Mouse (Mus musculus) liver, adult 2 months (tissue): ENCODE results near the gene Stk32b. TPM values are rescaled to one million over a fixed set of nuclear protein-coding genes. Genes with fewer than 3 reads are reported as not detected.
A peak's percentile ranks its signal among the peaks of the same experiment; 100 is the strongest.

Experiments used
- DNase-seq: peaks from one replicate; pipeline ENCODE4 v3.0.0-alpha.2; 2011; ENCODE audit warnings: low read depth, low spot score; ENCODE audit errors: extremely low read depth
- H3K27ac ChIP-seq: fragments of 200-500 bp; replicated peaks from 2 replicates; pipeline ENCODE4 v1.5.1; 2012; ENCODE audit warnings: low read depth, mild to moderate bottlenecking, control low read depth, inconsistent platforms, low read length; ENCODE audit not compliant: insufficient read depth
- H3K27me3 ChIP-seq: fragments of 200-500 bp; 2 replicates; pipeline ENCODE4 v1.6.1; 2012; ENCODE audit warnings: mild to moderate bottlenecking, moderate library complexity, low read length, inconsistent platforms; ENCODE audit not compliant: control insufficient read depth, insufficient read depth
- H3K36me3 ChIP-seq: fragments of 200-500 bp; 2 replicates; pipeline ENCODE4 v1.6.1; 2012; ENCODE audit warnings: low read length, inconsistent platforms; ENCODE audit not compliant: control insufficient read depth, insufficient read depth
- H3K4me1 ChIP-seq: fragments of 200-500 bp; 2 replicates; pipeline ENCODE4 v1.6.1; 2011; ENCODE audit warnings: low read length; ENCODE audit not compliant: control insufficient read depth, insufficient read depth
- H3K4me3 ChIP-seq: fragments of 200-500 bp; 2 replicates; pipeline ENCODE4 v1.5.1; 2011; ENCODE audit warnings: low read depth, mild to moderate bottlenecking, control low read depth, low read length, moderate library complexity; ENCODE audit not compliant: insufficient read depth
- H3K79me2 ChIP-seq: fragments of 200-500 bp; 2 replicates; pipeline ENCODE4 v1.6.1; 2012; ENCODE audit warnings: inconsistent platforms, mild to moderate bottlenecking, low read length, moderate library complexity; ENCODE audit not compliant: control insufficient read depth, insufficient read depth
- H3K9ac ChIP-seq: fragments of 200-500 bp; 2 replicates; pipeline ENCODE4 v1.6.1; 2012; ENCODE audit warnings: low read depth, mild to moderate bottlenecking, control low read depth, inconsistent platforms, low read length
- CTCF ChIP-seq: fragments of 200-500 bp; IDR thresholded peaks from 2 replicates; pipeline ENCODE4 v1.5.1; 2011; ENCODE audit warnings: low read depth, low read length, control low read depth
- POLR2A ChIP-seq: fragments of 200-500 bp; IDR thresholded peaks from 2 replicates; pipeline ENCODE4 v1.6.1; 2011; ENCODE audit warnings: low read length, control low read depth; ENCODE audit not compliant: insufficient read depth; ENCODE audit errors: extremely low read depth
- WGBS: fragments of 180-500 bp; shearing (Covaris S2); methylation state at CpG from one replicate; pipeline ENCODE4 v1.1.7; 2018; 5-methylcytosine and 5-hydroxymethylcytosine counted together
- polyA plus RNA-seq: library from polyadenylated mRNA; depleted of rRNA; stranded (reverse); fragments of >200 nt; gene quantifications from 2 replicates; pipeline ENCODE4 v1.2.3, GENCODE M21; 2012
- total RNA-seq: library from RNA; depleted of rRNA; stranded (reverse); fragments of >200 nt; gene quantifications from 2 replicates; pipeline ENCODE4 v1.2.3, GENCODE M21; 2014

Gene Stk32b
- total and polyA plus RNA-seq, 2 experiments, result not detected

DNA sequence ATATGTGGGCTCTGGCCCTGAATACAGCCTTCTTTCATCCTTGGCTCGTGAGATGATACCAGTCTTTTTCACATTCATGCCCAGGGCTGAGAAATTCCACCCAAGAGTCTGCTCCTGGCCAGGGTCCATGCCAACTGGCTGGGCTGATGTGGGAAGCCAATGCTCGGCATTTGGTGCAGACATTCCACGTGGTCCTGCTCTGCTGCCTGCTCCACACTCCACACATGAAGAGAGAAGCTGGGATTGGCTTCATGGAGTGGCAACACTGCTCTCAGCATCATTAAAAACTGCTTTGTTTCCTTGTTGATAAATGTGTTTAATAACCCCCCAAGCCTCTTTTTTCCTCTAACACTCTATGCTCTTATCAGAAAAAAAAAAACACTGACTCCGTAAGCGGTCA, 61.8 kb downstream of the Stk32b start:
- no peak for DNase-seq
- Histone ChIP-seq H3K27me3 (no peaks in the 10 kb centered on the region), H3K9ac (no peak overlapping the region), H3K4me3 (no peak overlapping the region), H3K36me3 (no peaks in the 10 kb centered on the region), H3K79me2 (no peaks in the 10 kb centered on the region), H3K27ac (no peak overlapping the region), H3K4me1 (0 out of 2 replicates have a peak, but pooled peaks cover 1% of the 10 kb centered on the region)
- WGBS, result 83% methylated on average over 5 of the region's 5 CpGs
- TF ChIP-seq CTCF (no peak), POLR2A (no peak)

DNA sequence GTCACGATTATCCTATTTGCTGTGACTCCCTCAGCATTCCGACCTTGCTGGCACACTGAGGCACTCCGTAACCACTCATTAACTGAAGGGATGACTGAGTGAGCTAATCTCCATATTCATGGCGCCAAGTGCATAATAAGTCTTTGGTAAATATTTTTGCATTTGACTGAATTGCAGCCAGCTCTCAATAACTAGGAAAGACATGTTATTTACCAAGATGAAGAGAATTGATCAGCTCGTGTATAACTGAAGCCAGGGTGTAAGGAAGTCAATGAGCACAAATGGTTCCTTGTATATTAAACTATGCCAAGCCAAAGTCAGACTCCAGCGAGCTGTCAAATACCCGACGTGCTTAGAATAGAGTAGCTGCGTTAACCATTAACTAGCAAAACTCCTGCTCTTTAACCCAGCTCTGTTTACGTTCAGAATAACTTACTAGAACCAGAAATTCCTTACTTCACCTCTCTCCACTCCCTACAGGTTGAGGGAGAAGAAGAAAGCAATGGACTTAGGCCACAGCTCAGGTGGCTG, 66.2 kb downstream of the Stk32b start:
- no peak for TF ChIP-seq POLR2A
- no peak for TF ChIP-seq CTCF
- H3K4me3 ChIP-seq, result no peak overlapping the region
- no peaks in the 10 kb centered on the region for H3K79me2 ChIP-seq
- H3K27me3 ChIP-seq, result no peaks in the 10 kb centered on the region
- peak overlapping the region; percentile 6; the same call in 1 of the 2 replicates for H3K27ac ChIP-seq
- no peak overlapping the region for H3K9ac ChIP-seq
- DNase-seq, result peak; percentile 95
- 0 out of 2 replicates have a peak, but pooled peaks cover 2% of the 10 kb centered on the region for H3K4me1 ChIP-seq
- H3K36me3 ChIP-seq, result no peaks in the 10 kb centered on the region
- 17% methylated on average over 10 of the region's 10 CpGs for WGBS

DNA sequence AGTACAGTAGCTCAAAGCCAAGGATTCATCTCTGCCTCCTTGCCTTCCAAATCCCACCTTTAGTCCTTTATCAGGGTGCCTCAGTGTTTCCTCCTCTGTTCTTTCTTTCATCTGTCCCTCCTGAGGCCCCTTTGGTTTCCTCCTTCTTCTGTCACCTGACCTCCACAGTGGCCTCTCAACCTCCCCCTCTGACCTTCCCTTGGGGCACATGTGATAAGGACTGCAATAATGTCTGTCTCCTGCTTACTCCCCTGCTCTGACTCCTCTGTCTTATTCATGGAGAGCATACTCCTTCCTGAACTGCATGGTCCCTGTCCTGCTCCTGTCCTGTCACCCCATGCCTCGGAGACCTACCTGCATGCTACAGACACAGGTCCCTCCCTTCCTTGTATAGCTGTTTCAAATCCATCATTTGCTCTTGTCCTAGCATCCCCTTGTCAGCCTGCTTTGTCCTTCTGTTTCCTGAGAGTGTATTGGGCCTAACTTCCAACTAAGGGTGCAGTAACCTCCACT, 66.8 kb downstream of the Stk32b start:
- WGBS, result 53% methylated on average over 1 of the region's 1 CpGs
- Histone ChIP-seq H3K4me1 (0 out of 2 replicates have a peak, but pooled peaks cover 2% of the 10 kb centered on the region), H3K79me2 (no peaks in the 10 kb centered on the region), H3K27me3 (no peaks in the 10 kb centered on the region), H3K4me3 (no peak overlapping the region), H3K36me3 (no peaks in the 10 kb centered on the region), H3K9ac (no peak overlapping the region), H3K27ac (no peak overlapping the region)
- no peak for DNase-seq
- TF ChIP-seq POLR2A (no peak), CTCF (no peak)

DNA sequence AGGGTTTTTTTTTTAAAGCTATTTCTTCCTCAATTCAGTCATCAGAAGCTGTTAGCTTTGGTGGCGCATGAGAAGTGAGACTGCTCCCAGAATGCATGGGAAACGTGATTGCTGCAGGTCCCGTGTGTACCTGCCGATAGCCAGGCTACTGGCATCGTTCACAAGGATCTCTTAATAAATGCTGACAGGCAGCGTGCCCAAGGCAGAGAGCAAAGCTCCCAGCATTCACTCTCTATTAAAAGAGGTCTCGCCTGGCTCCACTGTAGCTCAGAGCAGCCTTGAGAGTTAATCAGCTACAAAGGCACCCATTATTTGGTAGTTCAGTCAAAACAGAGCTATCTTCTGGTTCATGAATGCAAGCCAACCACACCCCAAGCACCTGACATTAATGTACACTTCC, 72.9 kb downstream of the Stk32b start:
- WGBS, result 87% methylated on average over 7 of the region's 7 CpGs
- H3K36me3 ChIP-seq, result no peaks in the 10 kb centered on the region
- no peaks in the 10 kb centered on the region for H3K79me2 ChIP-seq
- no peaks in the 10 kb centered on the region for H3K4me1 ChIP-seq
- H3K4me3 ChIP-seq, result no peak overlapping the region
- no peak overlapping the region for H3K27ac ChIP-seq
- H3K9ac ChIP-seq, result no peak overlapping the region
- H3K27me3 ChIP-seq, result no peaks in the 10 kb centered on the region
- no peak for TF ChIP-seq POLR2A
- TF ChIP-seq CTCF, result no peak
- no peak for DNase-seq

DNA sequence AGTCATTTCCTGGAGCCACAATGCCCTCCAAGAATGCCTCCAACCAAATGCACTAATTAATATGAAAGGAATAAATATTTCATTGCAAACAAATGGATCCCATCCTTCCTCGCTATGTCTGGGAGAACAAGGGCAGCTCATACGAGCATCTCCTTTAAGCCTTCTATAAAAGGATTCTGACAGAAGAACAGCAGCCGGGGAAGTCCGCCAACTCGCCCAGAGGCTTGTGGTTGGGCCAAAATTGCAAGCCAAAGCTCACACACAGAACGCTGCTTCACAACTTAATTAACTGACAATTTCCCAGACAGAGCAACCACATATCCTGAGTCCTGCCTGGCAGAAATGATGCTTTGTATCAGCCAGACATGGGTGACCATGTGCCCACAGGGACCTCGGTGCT, 74.5 kb downstream of the Stk32b start:
- Histone ChIP-seq H3K9ac (no peak overlapping the region), H3K4me1 (no peaks in the 10 kb centered on the region), H3K36me3 (no peaks in the 10 kb centered on the region), H3K27ac (no peak overlapping the region), H3K4me3 (no peak overlapping the region), H3K27me3 (no peaks in the 10 kb centered on the region), H3K79me2 (no peaks in the 10 kb centered on the region)
- TF ChIP-seq POLR2A (no peak), CTCF (no peak)
- WGBS, result 84% methylated on average over 7 of the region's 7 CpGs
- no peak for DNase-seq

DNA sequence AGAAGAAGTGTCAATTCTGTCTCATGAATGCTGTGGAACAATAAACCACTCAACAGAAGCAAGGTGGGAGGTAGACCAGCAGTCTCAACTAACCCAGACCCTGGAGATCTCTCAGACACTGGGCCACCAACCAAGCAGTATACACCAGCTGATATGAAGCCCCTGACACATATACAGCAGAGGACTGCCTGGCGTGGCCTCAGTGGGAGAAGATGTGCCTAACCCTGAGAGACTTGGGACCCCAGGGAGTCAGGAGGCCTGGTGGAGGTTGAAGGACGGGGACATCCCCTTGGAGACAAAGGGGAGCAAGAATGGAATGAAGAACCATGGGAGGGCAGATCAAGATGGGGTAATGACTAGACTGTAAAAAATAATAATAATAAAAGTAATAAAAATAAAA, 82.2 kb downstream of the Stk32b start:
- TF ChIP-seq CTCF, result no peak
- TF ChIP-seq POLR2A, result no peak

More for the DNA sequence above, 82.2 kb downstream of the Stk32b start:
- no peaks in the 10 kb centered on the region for H3K79me2 ChIP-seq
- no peak for DNase-seq
- no peaks in the 10 kb centered on the region for H3K4me1 ChIP-seq
- H3K4me3 ChIP-seq, result no peak overlapping the region
- no peaks in the 10 kb centered on the region for H3K27me3 ChIP-seq
- WGBS, result 82% methylated on average over 2 of the region's 2 CpGs
- H3K9ac ChIP-seq, result no peak overlapping the region
- H3K27ac ChIP-seq, result no peak overlapping the region
- H3K36me3 ChIP-seq, result no peaks in the 10 kb centered on the region
